Mouse (Mus musculus) liver, adult 2 months (tissue): ENCODE measurements around the gene Pde6d.

Experiments used
- CTCF ChIP-seq: fragments of 200-500 bp; IDR thresholded peaks from 2 replicates; pipeline ENCODE4 v1.5.1; 2011; ENCODE audit warnings: low read depth, low read length, control low read depth
- POLR2A ChIP-seq: fragments of 200-500 bp; IDR thresholded peaks from 2 replicates; pipeline ENCODE4 v1.6.1; 2011; ENCODE audit warnings: low read length, control low read depth; ENCODE audit not compliant: insufficient read depth; ENCODE audit errors: extremely low read depth

GRCm38 (mm10) chr1:86600117-86600516 is 17.7 kb upstream of the Pde6d start:
- TF ChIP-seq POLR2A (no peak), CTCF (no peak)
